Comparison of ENCODE assay signal across 15 mouse cellular contexts in genomic region chr2:110351843-110352251, GRCm38 (mm10). TPM values are rescaled to one million over a fixed set of nuclear protein-coding genes. Genes with fewer than 3 reads are reported as not detected.
A peak's percentile ranks its signal among the peaks of the same experiment; 100 is the strongest.
DNase-seq lines count a peak whose midpoint lies in the region; ATAC-seq and TF ChIP-seq lines count a peak whose summit lies in the region.
"Had no signal": no experiment of that assay in that cellular context is flagged by ENCODE, and none has a peak within 500 bp of the region (broad histone marks: within the 10 kb centered on the region; RNA-seq: fewer than 3 reads in every experiment).

No protein-coding gene starts in this region.

- 72% methylated on average over 5 of the region's 5 CpGs for WGBS in kidney, embryonic 15.5 days
- WGBS in midbrain, embryonic 12.5 days, result 35% methylated on average over 5 of the region's 5 CpGs

- no peak for TF ChIP-seq POLR2A in brain, embryonic 14.5 days (IDR thresholded peaks at IDR 0.05; ENCODE audit: borderline replicate concordance, extremely low read depth, insufficient read depth, insufficient read length, poor library complexity, severe bottlenecking)

- H3K9ac ChIP-seq in kidney, embryonic 15.5 days, result no peak overlapping the region
- no peak overlapping the region for H3K9ac ChIP-seq in midbrain, embryonic 12.5 days (replicated peaks)
- H3K9ac ChIP-seq: heart, embryonic 12.5 days; limb, embryonic 15.5 days had no signal

- H3K36me3 ChIP-seq in kidney, embryonic 15.5 days, result no peaks in the 10 kb centered on the region
- H3K36me3 ChIP-seq in midbrain, embryonic 12.5 days, result no peaks in the 10 kb centered on the region
- H3K36me3 ChIP-seq: heart, embryonic 12.5 days; limb, embryonic 15.5 days had no signal

- no peak overlapping the region for H3K4me3 ChIP-seq in kidney, embryonic 15.5 days (replicated peaks)
- no peak overlapping the region for H3K4me3 ChIP-seq in midbrain, embryonic 12.5 days
- H3K4me3 ChIP-seq: heart, embryonic 12.5 days; limb, embryonic 15.5 days had no signal

- ATAC-seq in kidney, embryonic 15.5 days (replicated peaks; ENCODE audit: low FRiP score), result no peak
- peak; percentile 90 for ATAC-seq in midbrain, embryonic 12.5 days (ENCODE audit: low FRiP score, low read depth)
- ATAC-seq: lung, postnatal 0 days; Patski had no signal

- no peak overlapping the region for H3K4me2 ChIP-seq in kidney, embryonic 15.5 days
- no peak overlapping the region for H3K4me2 ChIP-seq in midbrain, embryonic 12.5 days (replicated peaks)
- H3K4me2 ChIP-seq: heart, embryonic 12.5 days; limb, embryonic 15.5 days had no signal

- no peaks in the 10 kb centered on the region for H3K4me1 ChIP-seq in kidney, embryonic 15.5 days
- H3K4me1 ChIP-seq in midbrain, embryonic 12.5 days, result peaks cover 6% of the 10 kb centered on the region; the same call in 1 of the 2 replicates
- H3K4me1 ChIP-seq: heart, embryonic 12.5 days had no signal

- H3K27ac ChIP-seq in kidney, embryonic 15.5 days, result no peak overlapping the region
- no peak overlapping the region for H3K27ac ChIP-seq in midbrain, embryonic 12.5 days (replicated peaks)
- H3K27ac ChIP-seq: limb, embryonic 15.5 days had no signal

- DNase-seq in kidney, adult 9 months, result peak; percentile 27
- DNase-seq in adipocyte (ENCODE audit: low spot score), result peak; percentile 18
- peak; percentile 66 for DNase-seq in brain, embryonic 14.5 days (ENCODE audit: low read depth)
- no peak for DNase-seq in right cerebral cortex, postnatal 10 days (ENCODE audit: low spot score in 2 of 2)
- DNase-seq in thymus, postnatal 25 days, result no peak
- DNase-seq: adrenal gland, adult 2 months; gastrocnemius, postnatal 10 days; kidney, postnatal 25 days had no signal

- no peak for TF ChIP-seq CTCF in brain, embryonic 14.5 days (IDR thresholded peaks at IDR 0.05; ENCODE audit: borderline replicate concordance, extremely low read depth, insufficient read depth, insufficient read length)

- no peaks in the 10 kb centered on the region for H3K9me3 ChIP-seq in kidney, embryonic 15.5 days (replicated peaks)
- H3K9me3 ChIP-seq in midbrain, embryonic 12.5 days, result no peaks in the 10 kb centered on the region
- H3K9me3 ChIP-seq: heart, embryonic 12.5 days; limb, embryonic 15.5 days had no signal

- H3K27me3 ChIP-seq in kidney, embryonic 15.5 days, result no peaks in the 10 kb centered on the region
- no peaks in the 10 kb centered on the region for H3K27me3 ChIP-seq in midbrain, embryonic 12.5 days
- H3K27me3 ChIP-seq: CH12.LX; heart, embryonic 12.5 days; limb, embryonic 15.5 days; Patski had no signal

RNA-seq across cellular contexts. Expression of gene Fibin, which starts 11.1 kb away (rescaled TPM):
- polyA plus RNA-seq in kidney, embryonic 15.5 days (2015; fragmentation: Nextera tagmentation; extraction: Ambion mirVana), result 23.2 and 24.0 TPM in 2 replicates
- 3.1 and 4.1 TPM in 2 replicates for polyA plus RNA-seq in brain, embryonic 14.5 days (2012; rRNA removed)
- polyA plus RNA-seq in midbrain, embryonic 12.5 days (2016; fragmentation: Nextera tagmentation; extraction: Ambion mirVana), result 5.4 and 6.3 TPM in 2 replicates
- polyA plus RNA-seq: Patski had no signal

RNA-seq across cellular contexts. Expression of gene Bbox1, which starts 37.5 kb away (rescaled TPM):
- polyA plus RNA-seq in kidney, embryonic 15.5 days (2015; fragmentation: Nextera tagmentation; extraction: Ambion mirVana), result 0.10 and 0.14 TPM in 2 replicates
- polyA plus RNA-seq in brain, embryonic 14.5 days (2012; rRNA removed), result 0.08 and 0.14 TPM in 2 replicates
- polyA plus RNA-seq in midbrain, embryonic 12.5 days (2016; fragmentation: Nextera tagmentation; extraction: Ambion mirVana), result 0.08 TPM in 1 of 2 replicates, not detected in the other
- polyA plus RNA-seq: adrenal gland, adult 2 months; heart, embryonic 12.5 days; Patski had no signal

Comparison
In these comparisons a context has a peak if more than half of its experiments do, and no peak if none do; other contexts are left out.
1. DNase-seq: peak in kidney, adult 9 months (single experiment), adipocyte (single experiment) and brain, embryonic 14.5 days (single experiment); none in right cerebral cortex, postnatal 10 days (0 of 2) and thymus, postnatal 25 days (single experiment).